Mouse (Mus musculus): Measurements from ENCODE around the gene Wipf3.

DNA sequence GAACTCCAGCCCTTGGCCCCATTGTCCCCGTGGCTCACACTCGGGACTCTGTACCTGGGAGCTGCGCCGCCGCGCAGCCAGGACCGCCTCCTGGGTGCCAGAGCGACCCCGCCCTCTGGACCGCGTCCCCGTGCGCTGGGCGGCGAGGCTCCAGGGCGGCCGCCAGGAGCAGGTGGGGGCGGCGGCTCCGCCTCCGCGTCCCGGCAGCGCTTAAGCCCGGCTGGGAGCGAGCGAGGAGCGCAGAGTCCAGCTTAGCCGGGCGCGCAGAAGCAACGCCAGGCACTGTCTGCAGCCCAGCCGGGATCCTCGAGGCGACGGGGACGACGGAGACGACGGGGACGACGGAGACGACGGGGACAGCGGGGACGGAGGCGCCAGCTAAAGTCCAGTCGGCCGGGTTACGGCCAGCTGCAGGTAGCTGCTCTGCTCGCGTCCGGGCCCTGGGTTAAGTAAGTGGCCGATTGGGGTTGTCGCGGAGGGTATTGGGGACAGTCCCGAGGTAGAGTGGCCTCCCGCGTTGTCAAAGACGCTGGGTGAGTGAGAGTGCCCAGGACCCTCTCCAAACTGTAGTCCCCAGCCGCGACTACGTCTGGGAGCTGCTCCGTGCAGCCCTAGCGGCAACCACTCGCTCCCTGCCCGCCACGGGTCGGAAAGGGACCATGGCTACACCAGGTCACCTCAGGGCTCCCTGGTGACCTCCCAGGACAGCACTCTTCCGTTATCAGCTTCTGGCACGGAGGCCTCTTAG is at the start of gene Wipf3:
- no peak for TF ChIP-seq POLR2A (IDR thresholded peaks at IDR 0.05; ENCODE audit: insufficient read length, low read depth)
- no peak for TF ChIP-seq USF1 (IDR thresholded peaks at IDR 0.05; ENCODE audit: low read depth)
- no peak for TF ChIP-seq E2F4 (IDR thresholded peaks at IDR 0.05; ENCODE audit: insufficient read depth)
